Mouse (Mus musculus) T-helper 17 cell (primary cell): ENCODE data around the gene Socs7.

ENCODE experiments used
- in situ Hi-C, 2 experiments: fragments of 300-600 bp; cut with MboI, MseI; formaldehyde crosslinking; loops; 1 replicate in 1 of 2; 2 replicates in 1 of 2; pipeline ENCODE4 v1.15.1; 2025; ENCODE audit warnings: high pct_unique_total_duplicates in 2 of 2

Socs7 gene

GRCm38 (mm10) chr11:97415712-97416636 is 53.6 kb downstream of the Socs7 start:
- in situ Hi-C loops = no loop called here

- in situ Hi-C loops = no loop called here
These were observed 54.3 kb downstream of the Socs7 start for GRCm38 (mm10) chr11:97416637-97417035.

GRCm38 (mm10) chr11:97418834-97419539 is 56.6 kb downstream of the Socs7 start:
- in situ Hi-C loops = no loop called here

GRCm38 (mm10) chr11:97419540-97419900 is 57.2 kb downstream of the Socs7 start:
- in situ Hi-C loops = no loop called here

GRCm38 (mm10) chr11:97422507-97422906 is 60.2 kb downstream of the Socs7 start:
- in situ Hi-C loops = no loop called here

GRCm38 (mm10) chr11:97424092-97424692 is 61.8 kb downstream of the Socs7 start:
- in situ Hi-C loops = no loop called here

- in situ Hi-C loops = loop anchor here in 1 of 2 experiments (5.0 kb wide), 1 partner anchor 47 kb away; no protein-coding TSS in a partner anchor
These were observed 62.5 kb downstream of the Socs7 start for GRCm38 (mm10) chr11:97424802-97425201.

- in situ Hi-C loops = loop anchor here in 1 of 2 experiments (5.0 kb wide), 1 partner anchor 44 kb away; no protein-coding TSS in a partner anchor
These were observed 65.7 kb downstream of the Socs7 start for GRCm38 (mm10) chr11:97427794-97428725.

GRCm38 (mm10) chr11:97428726-97429077 is 66.4 kb downstream of the Socs7 start:
- in situ Hi-C loops = loop anchor here in 1 of 2 experiments (5.0 kb wide), 1 partner anchor 44 kb away; no protein-coding TSS in a partner anchor

GRCm38 (mm10) chr11:97429615-97430014 is 67.3 kb downstream of the Socs7 start:
- in situ Hi-C loops = loop anchor here in 1 of 2 experiments (5.0 kb wide), 1 partner anchor 43 kb away; no protein-coding TSS in a partner anchor

- in situ Hi-C loops = no loop called here
These were observed 69.7 kb downstream of the Socs7 start for GRCm38 (mm10) chr11:97432015-97432414.

GRCm38 (mm10) chr11:97432983-97433539 is 70.7 kb downstream of the Socs7 start:
- in situ Hi-C loops = no loop called here

GRCm38 (mm10) chr11:97434121-97434520 is 71.8 kb downstream of the Socs7 start:
- in situ Hi-C loops = no loop called here

- in situ Hi-C loops = no loop called here
These were observed 72.5 kb downstream of the Socs7 start for GRCm38 (mm10) chr11:97434704-97435454.

- in situ Hi-C loops = no loop called here
These were observed 73.6 kb downstream of the Socs7 start for GRCm38 (mm10) chr11:97435808-97436491.

GRCm38 (mm10) chr11:97437745-97438144 is 75.4 kb downstream of the Socs7 start:
- in situ Hi-C loops = no loop called here

GRCm38 (mm10) chr11:97438868-97439267 is 76.5 kb downstream of the Socs7 start:
- in situ Hi-C loops = no loop called here

- in situ Hi-C loops = no loop called here
These were observed 77.6 kb downstream of the Socs7 start for GRCm38 (mm10) chr11:97439935-97440334.

- in situ Hi-C loops = no loop called here
These were observed 78.1 kb downstream of the Socs7 start for GRCm38 (mm10) chr11:97440441-97440881.
